Comparison of ENCODE assay signal across 7 mouse cellular contexts in the genomic region with DNA sequence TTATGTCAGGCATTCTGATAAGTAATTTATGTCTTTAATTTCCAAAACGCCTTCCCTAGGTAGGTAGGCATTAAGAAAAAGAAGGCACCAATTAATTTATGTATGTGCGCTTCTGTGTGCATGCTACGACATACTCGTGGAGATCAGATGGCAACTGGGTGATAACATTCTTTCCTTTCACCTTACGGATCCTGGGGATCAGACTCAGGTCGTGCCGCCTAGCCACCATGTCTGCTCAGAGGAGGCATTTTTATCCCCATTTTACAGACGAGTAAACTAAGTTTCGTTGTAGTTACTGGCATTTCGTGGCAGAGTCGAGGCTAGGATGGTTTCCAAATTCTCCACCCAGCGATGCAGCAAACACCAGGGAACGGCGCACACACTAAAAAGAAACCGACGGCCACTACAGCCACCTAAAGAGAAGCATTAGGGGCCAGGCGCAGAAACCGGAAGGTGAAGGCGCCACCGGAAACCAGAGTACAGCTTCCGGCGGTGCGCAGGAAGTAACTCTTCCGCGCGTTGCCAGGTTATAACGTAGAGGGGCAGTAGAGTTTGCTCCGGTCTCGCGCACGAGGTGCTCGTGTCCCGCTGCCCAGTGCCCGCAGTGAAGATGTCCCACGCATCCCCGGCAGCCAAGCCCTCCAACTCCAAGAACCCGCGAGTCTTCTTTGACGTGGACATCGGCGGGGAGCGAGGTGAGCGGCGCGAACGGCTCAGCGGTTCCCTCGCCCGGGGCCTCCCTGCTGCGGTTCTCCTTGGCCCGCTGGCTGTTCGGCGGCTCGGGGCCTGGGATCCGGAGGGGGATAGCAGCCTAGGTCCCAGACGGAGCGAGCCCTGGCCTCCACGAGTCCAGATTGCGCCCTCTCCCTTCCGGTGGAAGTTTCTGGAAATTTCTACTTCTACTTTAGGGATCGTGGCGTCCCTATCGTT. TPM values are rescaled to one million over a fixed set of nuclear protein-coding genes. Genes with fewer than 3 reads are reported as not detected.
DNase-seq lines count a peak whose midpoint lies in the region; ATAC-seq lines count a peak whose summit lies in the region.

A gene (plus strand): TSS at position 480 of the 930 bp plus-strand sequence.

- no peaks in the 10 kb centered on the region for H3K9me3 ChIP-seq in intestine, embryonic 16.5 days (ENCODE audit: control insufficient read depth, low read length)
- H3K9me3 ChIP-seq in limb, embryonic 10.5 days (replicated peaks) = no peaks in the 10 kb centered on the region
- H3K9me3 ChIP-seq in midbrain, embryonic 13.5 days = no peaks in the 10 kb centered on the region

- H3K36me3 ChIP-seq in intestine, embryonic 16.5 days (ENCODE audit: control insufficient read depth, insufficient read depth, low read length) = peaks cover 4% of the 10 kb centered on the region; the same call in 1 of the 2 replicates
- H3K36me3 ChIP-seq in limb, embryonic 10.5 days = peaks cover 33% of the 10 kb centered on the region
- H3K36me3 ChIP-seq in midbrain, embryonic 13.5 days = peaks cover 21% of the 10 kb centered on the region

- H3K9ac ChIP-seq in intestine, embryonic 16.5 days (ENCODE audit: low read depth, low read length) = peak within 1 kb of the TSS; percentile 90
- H3K9ac ChIP-seq in midbrain, embryonic 13.5 days (replicated peaks) = peak within 1 kb of the TSS; percentile 90

- ATAC-seq in intestine, embryonic 16.5 days = peak; percentile 90
- ATAC-seq in midbrain, embryonic 13.5 days = peak; percentile 90

- DNase-seq in adrenal gland, adult 8-10 months = peak; percentile 68
- peak; percentile 73 for DNase-seq in embryo, embryonic 11.5 days (ENCODE audit: low read depth, low spot score)
- DNase-seq in gastrocnemius, postnatal 36 days = peak; percentile 58 to 65
- DNase-seq in limb, embryonic 10.5 days (ENCODE audit: low spot score) = peak; percentile 90
- DNase-seq in spleen, adult 18-20 months = peak; percentile 62 to 67

- 3% methylated on average over 63 of the region's 63 CpGs for WGBS in intestine, embryonic 16.5 days
- 2% methylated on average over 63 of the region's 63 CpGs for whole genome bisulfite sequencing in limb, embryonic 10.5 days
- WGBS in midbrain, embryonic 13.5 days = 4% methylated on average over 63 of the region's 63 CpGs

- peak within 1 kb of the TSS; percentile 83 for H3K27ac ChIP-seq in intestine, embryonic 16.5 days (ENCODE audit: low read length)
- peak within 1 kb of the TSS; percentile 95 for H3K27ac ChIP-seq in limb, embryonic 10.5 days
- H3K27ac ChIP-seq in midbrain, embryonic 13.5 days = peak within 1 kb of the TSS; percentile 65

- H3K4me2 ChIP-seq in intestine, embryonic 16.5 days (ENCODE audit: low read depth, low read length) = peak within 1 kb of the TSS; percentile 80
- H3K4me2 ChIP-seq in midbrain, embryonic 13.5 days (replicated peaks) = peak within 1 kb of the TSS; percentile 83

- peak within 1 kb of the TSS; percentile 78 for H3K4me3 ChIP-seq in intestine, embryonic 16.5 days (ENCODE audit: low read length)
- peak within 1 kb of the TSS; percentile 87 for H3K4me3 ChIP-seq in limb, embryonic 10.5 days
- H3K4me3 ChIP-seq in midbrain, embryonic 13.5 days (replicated peaks) = peak within 1 kb of the TSS; percentile 89

- 0 out of 2 replicates have a peak, but pooled peaks cover 3% of the 10 kb centered on the region for H3K4me1 ChIP-seq in intestine, embryonic 16.5 days (ENCODE audit: control insufficient read depth, insufficient read depth, low read length)
- peaks cover 7% of the 10 kb centered on the region for H3K4me1 ChIP-seq in limb, embryonic 10.5 days
- peaks cover 16% of the 10 kb centered on the region for H3K4me1 ChIP-seq in midbrain, embryonic 13.5 days (replicated peaks)

- intact Hi-C loops in gastrocnemius, postnatal 36 days (cut with DNase I) = loop anchor here (1.0 kb wide), 1 partner anchor 23 kb away; no protein-coding TSS in a partner anchor

- no peaks in the 10 kb centered on the region for H3K27me3 ChIP-seq in intestine, embryonic 16.5 days (replicated peaks; ENCODE audit: control insufficient read depth, insufficient read depth, low read length)
- H3K27me3 ChIP-seq in limb, embryonic 10.5 days (ENCODE audit: low read depth, poor library complexity, severe bottlenecking) = no peaks in the 10 kb centered on the region
- 0 out of 2 replicates have a peak, but pooled peaks cover 5% of the 10 kb centered on the region for H3K27me3 ChIP-seq in midbrain, embryonic 13.5 days

RNA-seq across cellular contexts. Expression of the gene that starts here (rescaled TPM):
- 10 to 100 TPM; 53.6 to 59.3 (median 57.8) TPM for total RNA-seq in adrenal gland, adult 8-10 months (2022)
- total RNA-seq in gastrocnemius, postnatal 36 days (2021) = 10 to 100 TPM; 40.2 to 46.0 TPM
- polyA plus RNA-seq in intestine, embryonic 16.5 days (2015; fragmentation: Nextera tagmentation; extraction: Ambion mirVana) = 130 and 142 TPM in 2 replicates
- polyA plus RNA-seq in limb, embryonic 10.5 days (2016; fragmentation: Nextera tagmentation; extraction: Ambion mirVana) = 245 and 281 TPM in 2 replicates
- polyA plus RNA-seq in midbrain, embryonic 13.5 days (2015; fragmentation: Nextera tagmentation; extraction: Ambion mirVana) = 149 and 154 TPM in 2 replicates

Comparison
In these comparisons a context has a peak if more than half of its experiments do, and no peak if none do; other contexts are left out.
1. Peak in every context shown above with its lines: DNase-seq, ATAC-seq, H3K4me3 ChIP-seq and H3K27ac ChIP-seq.